Mouse (Mus musculus) layer of hippocampus, postnatal 10 days (tissue): ENCODE data around the gene Akap7. TPM values are rescaled to one million over a fixed set of nuclear protein-coding genes. Genes with fewer than 3 reads are reported as not detected.

Experiments
- DNase-seq, 2 experiments: peaks; one replicate each; pipeline ENCODE4 v3.0.0; 2021; ENCODE audit warnings: low spot score in 2 of 2
- total RNA-seq, 2 experiments: library from RNA; stranded (reverse); gene quantifications; 2 replicates each; pipeline ENCODE4 v1.2.3; 2021

The Akap7 gene
- total RNA-seq, 2 experiments from 2014 or later, result 70.6 to 73.8 TPM

- no peak for DNase-seq
Observed at GRCm38 (mm10) chr10:25260724-25261123, 46.9 kb downstream of the Akap7 start.

DNA sequence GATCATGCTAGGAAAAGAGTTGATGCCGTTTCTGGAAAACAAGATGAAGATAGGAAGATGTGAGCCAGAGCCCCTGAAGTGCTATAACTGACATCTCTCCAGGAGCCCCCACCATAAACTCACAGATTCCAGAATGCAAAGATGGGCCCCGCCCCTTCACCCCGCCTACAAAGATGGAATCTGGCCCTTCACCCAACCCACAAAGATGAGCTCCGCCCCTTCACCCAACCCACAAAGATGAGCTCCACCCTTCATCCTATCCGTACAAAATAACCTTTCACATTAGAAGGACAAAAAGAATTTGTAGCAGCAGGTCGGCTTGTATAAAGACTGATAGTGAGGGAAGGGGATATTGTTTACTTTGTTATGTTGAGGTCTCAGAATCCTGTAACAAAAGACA lies 49.5 kb downstream of the Akap7 start:
- DNase-seq, result no peak

- DNase-seq, result no peak
Observed at GRCm38 (mm10) chr10:25257466-25257865, 50.2 kb downstream of the Akap7 start.

DNA sequence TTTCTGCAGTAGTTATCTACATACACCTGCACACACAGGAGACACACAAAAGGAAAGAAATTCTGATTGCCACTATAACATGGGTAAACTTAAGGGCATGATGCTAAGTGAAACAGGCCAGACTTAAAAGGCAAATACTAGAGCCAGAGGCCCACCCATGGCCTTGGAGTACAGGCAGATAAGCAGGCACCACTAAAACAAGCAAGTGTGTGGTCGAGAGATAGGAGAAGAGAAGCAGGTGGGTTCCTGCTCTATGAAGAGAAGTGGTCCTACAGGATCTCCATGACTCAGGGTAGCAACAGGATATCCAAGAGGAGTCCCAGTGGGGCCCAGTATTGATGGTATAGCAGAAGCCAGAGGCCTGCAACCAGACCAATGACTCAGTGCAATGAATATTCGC lies 54.2 kb downstream of the Akap7 start:
- no peak for DNase-seq

DNA sequence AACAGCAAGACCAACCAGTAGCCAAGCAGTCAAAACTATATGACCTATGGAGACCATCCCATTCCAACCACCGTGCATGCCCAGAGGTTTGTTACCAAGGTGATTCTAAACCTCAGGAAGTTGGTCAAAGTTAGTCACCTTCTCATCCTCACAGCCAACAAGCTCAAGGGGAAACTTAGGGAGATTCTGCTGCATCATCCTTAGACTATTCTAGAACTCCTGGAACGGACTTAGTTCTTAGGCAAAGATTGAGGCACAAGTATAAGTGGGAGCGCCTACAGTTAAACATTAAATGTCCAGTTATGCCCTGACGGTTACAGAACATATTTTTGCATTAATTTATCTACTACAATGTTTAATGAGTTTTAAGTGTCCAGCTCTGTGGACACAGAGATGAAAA lies 54.7 kb downstream of the Akap7 start:
- no peak for DNase-seq

DNA sequence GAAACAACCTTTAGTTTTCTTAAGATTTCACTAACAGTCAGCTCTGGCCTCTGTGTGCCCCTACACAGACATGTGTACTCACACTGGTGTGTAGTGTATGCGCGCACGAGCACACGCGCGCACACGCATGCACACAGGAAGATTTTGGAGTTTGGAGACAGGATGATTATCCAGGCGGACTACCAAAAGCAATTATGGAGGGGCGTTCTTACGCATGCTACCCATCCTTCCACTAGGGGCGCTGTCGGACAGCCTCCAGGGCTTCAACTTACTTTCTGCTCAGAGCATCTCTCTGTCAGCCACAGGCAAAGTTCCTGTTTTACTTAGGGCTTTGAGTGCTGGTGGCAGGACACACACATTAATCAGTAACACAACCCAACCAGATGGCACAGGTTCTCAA lies 57.6 kb downstream of the Akap7 start:
- peak; percentile 72 to 76 for DNase-seq

GRCm38 (mm10) chr10:25246173-25246572 lies 61.5 kb downstream of the Akap7 start:
- no peak for DNase-seq

DNA sequence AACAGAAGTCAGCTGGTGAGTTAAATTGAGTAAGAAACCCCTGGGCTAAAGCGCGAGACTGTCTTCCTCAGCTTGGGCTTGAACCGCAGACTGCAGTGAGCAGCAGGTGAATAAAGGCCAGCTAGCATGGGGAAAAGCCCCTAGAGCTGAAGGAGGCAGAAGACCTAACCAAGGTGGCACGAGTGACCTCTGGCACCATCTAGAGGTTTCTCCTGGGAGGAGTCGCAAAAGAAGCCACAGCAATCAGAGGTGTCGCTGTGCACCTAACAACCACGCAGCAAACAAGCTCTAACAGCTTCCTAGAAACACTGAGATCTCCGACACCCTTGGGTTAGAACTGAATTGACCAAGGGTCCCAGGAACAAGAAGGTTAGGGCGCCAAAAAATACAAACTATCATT lies 68.5 kb downstream of the Akap7 start:
- DNase-seq, result peak; percentile 46 to 53

DNA sequence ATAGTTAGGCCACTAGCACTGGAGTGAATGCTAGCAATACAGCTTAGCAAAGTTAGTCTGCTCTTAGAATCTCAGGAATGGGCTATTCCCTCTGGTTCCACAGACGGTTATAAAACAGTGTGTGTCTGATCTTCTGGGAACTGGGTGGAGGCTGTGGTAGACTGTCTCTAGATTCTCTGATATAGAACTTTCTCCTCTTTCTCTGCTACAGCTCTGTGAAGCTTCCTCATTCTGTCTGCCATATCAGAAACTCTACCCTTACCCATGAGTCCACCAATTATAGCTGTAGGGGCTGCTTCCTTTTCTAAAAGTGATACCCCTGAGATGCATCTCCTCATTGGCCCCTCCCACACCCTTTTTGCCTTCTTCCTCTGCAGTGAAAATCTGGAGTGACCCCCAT lies 73.6 kb downstream of the Akap7 start:
- DNase-seq, result no peak

- DNase-seq, result no peak
Observed at GRCm38 (mm10) chr10:25232700-25233099, 75.0 kb downstream of the Akap7 start.

DNA sequence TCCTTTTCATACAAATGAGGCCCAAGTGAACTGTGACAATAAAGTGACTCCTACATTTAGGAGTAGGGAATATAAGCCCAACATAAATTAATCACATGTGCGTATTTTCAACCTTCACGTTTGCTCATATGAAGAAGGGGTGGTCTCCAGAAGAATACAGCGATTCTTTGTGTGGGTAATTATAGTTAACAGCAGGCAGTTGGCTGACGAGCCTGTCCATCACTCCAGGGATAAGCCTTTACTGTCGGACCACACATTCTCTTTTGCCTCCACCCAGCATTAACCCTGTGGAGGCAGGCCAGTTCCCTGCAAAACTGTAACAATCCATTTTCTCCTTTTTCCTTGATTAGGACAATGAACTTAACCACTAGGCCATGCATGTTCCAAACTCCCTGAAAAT lies 76.3 kb downstream of the Akap7 start:
- DNase-seq, result no peak

GRCm38 (mm10) chr10:25224371-25224770 lies 83.3 kb downstream of the Akap7 start:
- no peak for DNase-seq

- no peak for DNase-seq
Observed at GRCm38 (mm10) chr10:25220754-25221153, 86.9 kb downstream of the Akap7 start.

DNA sequence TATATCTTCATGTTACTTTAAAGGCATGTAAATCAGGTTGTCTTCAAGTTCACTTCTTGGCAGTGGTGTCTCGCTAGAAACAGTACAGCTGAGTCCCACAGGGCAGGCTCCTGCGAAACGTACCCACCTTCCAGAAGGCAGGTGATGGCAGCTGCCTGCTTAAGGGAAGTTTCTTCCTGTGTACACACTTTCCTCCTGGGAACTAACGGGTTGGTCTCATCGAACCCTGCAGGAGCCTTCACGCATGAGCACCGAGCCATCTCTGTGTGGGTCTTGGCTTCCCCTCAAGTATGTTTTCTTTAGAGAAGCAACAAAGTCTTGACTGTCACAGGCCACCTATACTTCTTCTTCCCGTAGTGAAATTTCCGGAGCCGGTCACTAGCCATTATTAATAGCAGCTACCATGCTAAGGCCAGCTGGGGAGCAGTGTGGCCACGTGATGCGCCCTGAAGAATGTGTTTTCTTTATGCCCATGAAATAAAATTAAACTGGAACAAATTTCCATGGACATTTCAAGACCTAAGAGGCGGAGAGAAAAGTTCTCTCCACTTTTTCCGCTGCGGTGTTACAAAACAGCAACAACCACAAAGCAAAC lies 87.7 kb downstream of the Akap7 start:
- DNase-seq, result no peak

GRCm38 (mm10) chr10:25219220-25219628 lies 88.4 kb downstream of the Akap7 start:
- peak; percentile 80 to 85 for DNase-seq

DNA sequence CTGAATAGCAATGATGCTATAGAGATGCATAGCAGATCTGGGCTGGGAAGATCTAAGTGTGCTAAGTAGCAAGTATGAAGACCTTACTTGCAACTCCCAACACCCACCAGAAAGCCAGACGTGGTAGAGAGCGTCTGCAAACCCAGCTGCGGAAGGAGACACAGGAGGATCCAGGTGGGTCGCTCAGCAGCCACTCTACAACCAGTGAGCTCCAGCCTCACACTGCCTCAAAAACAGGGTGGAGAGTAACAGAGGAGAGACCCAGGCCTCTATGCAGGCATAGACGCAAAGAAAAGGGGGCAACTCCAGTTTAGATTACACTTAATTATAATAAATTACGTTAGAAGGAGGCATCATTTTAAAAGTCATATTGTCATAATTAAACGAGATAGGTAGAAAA lies 88.9 kb downstream of the Akap7 start:
- DNase-seq, result no peak

GRCm38 (mm10) chr10:25215977-25216376 lies 91.7 kb downstream of the Akap7 start:
- no peak for DNase-seq

GRCm38 (mm10) chr10:25213716-25214115 lies 94.0 kb downstream of the Akap7 start:
- no peak for DNase-seq

DNA sequence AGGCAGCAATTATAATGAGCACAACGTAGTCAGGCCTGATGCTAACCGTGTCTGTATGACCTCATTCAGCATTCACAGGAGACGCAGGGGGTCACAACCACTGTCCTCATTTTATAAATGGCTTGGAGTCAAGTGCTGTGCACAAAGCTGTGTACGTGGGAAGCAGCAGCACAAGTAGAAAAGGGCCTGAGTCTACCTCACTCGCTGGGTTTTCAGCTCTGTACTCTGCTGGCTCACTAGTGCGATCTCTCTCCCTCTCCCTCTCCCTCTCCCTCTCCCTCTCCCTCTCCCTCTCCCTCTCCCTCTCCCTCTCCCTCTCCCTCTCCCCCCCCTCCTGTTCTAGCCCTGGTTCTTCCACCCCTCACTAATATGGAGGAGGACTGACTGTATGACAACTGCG lies 99.1 kb downstream of the Akap7 start:
- DNase-seq, result no peak

DNA sequence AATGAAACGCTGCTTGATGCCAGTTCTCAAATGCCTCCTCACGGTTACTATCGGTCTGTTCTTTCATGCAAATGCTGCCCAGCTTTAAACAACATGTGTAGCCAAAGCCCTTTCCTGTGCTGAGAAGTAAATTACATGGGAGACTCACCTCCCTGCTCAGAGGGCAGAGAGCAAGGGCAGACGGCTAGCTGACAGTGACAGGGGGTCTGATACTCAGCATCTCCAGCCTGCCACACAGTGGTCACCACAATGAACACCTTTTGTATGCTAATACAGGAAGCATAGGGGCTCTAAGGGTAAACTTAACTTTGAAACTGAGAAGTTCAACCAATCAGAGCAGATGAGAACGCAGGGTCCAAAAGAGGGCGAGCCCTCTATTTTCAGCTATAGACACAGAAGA lies 99.8 kb downstream of the Akap7 start:
- DNase-seq, result no peak

GRCm38 (mm10) chr10:25200691-25201090 lies 107.0 kb downstream of the Akap7 start:
- DNase-seq, result no peak

DNA sequence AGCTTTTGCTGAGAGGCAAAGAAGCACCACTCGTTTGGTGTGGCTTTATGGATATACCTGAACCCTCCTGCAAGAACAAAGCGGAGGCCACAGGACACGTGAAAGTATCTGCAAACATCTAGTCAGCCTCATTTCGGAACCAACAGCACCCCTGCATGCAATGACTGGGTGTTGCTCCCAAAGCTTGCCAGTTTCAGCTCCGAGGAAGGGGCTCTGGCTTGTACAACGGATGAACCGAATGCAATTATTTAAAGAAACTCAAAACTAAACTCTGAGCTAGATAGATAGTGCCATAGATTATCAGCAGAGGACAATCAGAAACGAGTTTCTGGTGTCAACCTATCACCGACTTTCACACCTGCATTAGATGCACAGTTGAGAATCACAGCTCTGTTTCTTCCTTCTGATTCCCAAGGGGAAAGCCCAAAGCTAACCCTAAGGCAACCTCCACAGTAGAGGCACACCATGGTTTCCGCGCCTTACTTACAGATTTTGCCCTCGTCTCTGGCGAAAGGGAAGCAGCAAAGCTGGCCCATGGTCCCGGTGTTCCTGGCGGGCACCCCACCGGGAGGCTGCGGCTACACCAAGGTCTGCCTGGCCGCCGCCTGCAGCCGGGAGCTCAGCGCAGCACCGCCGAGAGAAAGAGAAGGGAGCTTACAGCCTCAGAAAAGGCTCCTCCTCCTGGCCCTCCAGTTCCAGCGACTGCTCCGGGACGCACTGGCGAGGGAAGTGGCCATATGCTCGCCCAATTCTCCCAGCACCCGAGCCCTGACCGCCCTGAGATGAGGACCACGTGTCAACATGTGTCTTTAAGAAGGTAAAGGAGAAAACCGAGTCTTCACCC lies 107.9 kb downstream of the Akap7 start:
- DNase-seq, result peak; percentile 71 to 79

GRCm38 (mm10) chr10:25198575-25198974 lies 109.1 kb downstream of the Akap7 start:
- peak; percentile 20 to 30 for DNase-seq
